13 mouse cellular contexts compared by ENCODE assay signal in genomic region chr5:113161576-113161975, GRCm38 (mm10).
"Had no signal": no experiment of that assay in that cellular context is flagged by ENCODE, and none has a peak within 500 bp of the region (broad histone marks: within the 10 kb centered on the region; RNA-seq: fewer than 3 reads in every experiment).

No protein-coding gene starts in this region.

- H3K4me3 ChIP-seq: limb, embryonic 15.5 days; liver, embryonic 12.5 days; megakaryocyte, embryonic 14.5 days; midbrain, embryonic 15.5 days had no signal

- ATAC-seq: intestine, postnatal 0 days; liver, embryonic 12.5 days; midbrain, embryonic 15.5 days had no signal

- H3K27ac ChIP-seq: liver, embryonic 12.5 days; midbrain, embryonic 15.5 days had no signal

- H3K9ac ChIP-seq: limb, embryonic 15.5 days; liver, embryonic 12.5 days; lung, embryonic 14.5 days; midbrain, embryonic 15.5 days had no signal

- H3K9me3 ChIP-seq: limb, embryonic 15.5 days; liver, embryonic 12.5 days; megakaryocyte, embryonic 14.5 days; midbrain, embryonic 15.5 days had no signal

- H3K36me3 ChIP-seq: limb, embryonic 15.5 days; liver, embryonic 12.5 days; midbrain, embryonic 15.5 days had no signal

- H3K27me3 ChIP-seq: limb, embryonic 15.5 days; midbrain, embryonic 15.5 days had no signal

- H3K4me2 ChIP-seq: limb, embryonic 15.5 days; liver, embryonic 12.5 days; midbrain, embryonic 11.5 days; midbrain, embryonic 15.5 days had no signal

- DNase-seq: kidney, adult 8-10 months; kidney, postnatal 25 days; lung, embryonic 14.5 days; lung, postnatal 10 days; lung, postnatal 4 days; right cerebral cortex, postnatal 14 days; thymus, postnatal 36 days had no signal
